Mouse (Mus musculus) heart, embryonic 13.5 days (tissue): ENCODE measurements around the gene Pnkd. TPM values are rescaled to one million over a fixed set of nuclear protein-coding genes. Genes with fewer than 3 reads are reported as not detected.

Experiments used
- ATAC-seq: fragments of 200-750 bp; cut with Nextera tagmentation; 2 replicates; pipeline ENCODE4 v1.8.0; 2017; ENCODE audit warnings: moderate TSS enrichment; ENCODE audit not compliant: insufficient number of reproducible peaks, low FRiP score, low TSS enrichment; ENCODE audit errors: extremely low read depth
- H3K27ac ChIP-seq: fragments of 300-500 bp; sonication (generic); replicated peaks from 2 replicates; pipeline ENCODE4 v1.5.1; 2015; ENCODE audit warnings: moderate library complexity, mild to moderate bottlenecking, inconsistent platforms
- H3K27me3 ChIP-seq: fragments of 300-500 bp; sonication (generic); replicated peaks from 2 replicates; pipeline ENCODE4 v1.6.1; 2015; ENCODE audit warnings: mild to moderate bottlenecking, inconsistent platforms
- H3K36me3 ChIP-seq: fragments of 300-500 bp; sonication (generic); 2 replicates; pipeline ENCODE4 v1.6.1; 2015; ENCODE audit warnings: mild to moderate bottlenecking, inconsistent platforms
- H3K4me1 ChIP-seq: fragments of 300-500 bp; sonication (generic); 2 replicates; pipeline ENCODE4 v1.6.1; 2015; ENCODE audit warnings: inconsistent platforms
- H3K4me2 ChIP-seq: fragments of 300-500 bp; sonication (generic); 2 replicates; pipeline ENCODE4 v1.6.1; 2015; ENCODE audit warnings: inconsistent platforms, mild to moderate bottlenecking, moderate library complexity
- H3K4me3 ChIP-seq: fragments of 300-500 bp; sonication (generic); 2 replicates; pipeline ENCODE4 v1.5.1; 2015; ENCODE audit warnings: moderate library complexity, mild to moderate bottlenecking, inconsistent platforms
- H3K9ac ChIP-seq: fragments of 300-500 bp; sonication (generic); 2 replicates; pipeline ENCODE4 v1.6.1; 2015; ENCODE audit warnings: inconsistent platforms, mild to moderate bottlenecking, moderate library complexity
- H3K9me3 ChIP-seq: fragments of 300-500 bp; sonication (generic); 2 replicates; pipeline ENCODE4 v1.6.1; 2016; ENCODE audit warnings: inconsistent platforms
- WGBS: fragments of 180-500 bp; shearing (Covaris S2); methylation state at CpG from one replicate; pipeline ENCODE4 v1.1.7; 2015; ENCODE audit warnings: mixed read lengths; 5-methylcytosine and 5-hydroxymethylcytosine counted together
- polyA plus RNA-seq: library from polyadenylated mRNA; unstranded; fragments of >200 nt; fragmentation: Nextera tagmentation; extraction: Ambion mirVana; gene quantifications from 2 replicates; pipeline ENCODE4 v1.2.1, GENCODE M21; 2015

Gene Pnkd
- polyA plus RNA-seq, 1 experiment from 2014 or later, result 227 TPM

- H3K9me3 ChIP-seq, result no peaks in the 10 kb centered on the region
- no peak overlapping the region for H3K4me2 ChIP-seq
- H3K4me1 ChIP-seq, result peaks cover 27% of the 10 kb centered on the region
- 83% methylated on average over 8 of the region's 8 CpGs for WGBS
- H3K27ac ChIP-seq, result no peak overlapping the region
- no peaks in the 10 kb centered on the region for H3K27me3 ChIP-seq
- no peak for ATAC-seq
- H3K36me3 ChIP-seq, result no peaks in the 10 kb centered on the region
- no peak overlapping the region for H3K9ac ChIP-seq
- H3K4me3 ChIP-seq, result no peak overlapping the region
Observed at GRCm38 (mm10) chr1:74384525-74384924, 99.8 kb downstream of the Pnkd start.

GRCm38 (mm10) chr1:74385064-74385463 lies 100.3 kb downstream of the Pnkd start:
- H3K9ac ChIP-seq, result no peak overlapping the region
- H3K27me3 ChIP-seq, result no peaks in the 10 kb centered on the region
- no peak for ATAC-seq
- no peak overlapping the region for H3K27ac ChIP-seq
- no peak overlapping the region for H3K4me2 ChIP-seq
- no peaks in the 10 kb centered on the region for H3K9me3 ChIP-seq
- H3K4me1 ChIP-seq, result peaks cover 32% of the 10 kb centered on the region
- WGBS, result 87% methylated on average over 10 of the region's 10 CpGs
- H3K4me3 ChIP-seq, result no peak overlapping the region
- H3K36me3 ChIP-seq, result no peaks in the 10 kb centered on the region

GRCm38 (mm10) chr1:74385531-74385930 lies 100.8 kb downstream of the Pnkd start:
- ATAC-seq, result no peak
- WGBS, result 80% methylated on average over 8 of the region's 8 CpGs
- Histone ChIP-seq H3K4me1 (peaks cover 37% of the 10 kb centered on the region), H3K9me3 (no peaks in the 10 kb centered on the region), H3K27ac (no peak overlapping the region), H3K4me3 (no peak overlapping the region), H3K36me3 (no peaks in the 10 kb centered on the region), H3K9ac (no peak overlapping the region), H3K4me2 (no peak overlapping the region), H3K27me3 (no peaks in the 10 kb centered on the region)

- H3K36me3 ChIP-seq, result no peaks in the 10 kb centered on the region
- H3K9ac ChIP-seq, result peak overlapping the region; percentile 88
- H3K4me2 ChIP-seq, result peak overlapping the region; percentile 68
- H3K27me3 ChIP-seq, result no peaks in the 10 kb centered on the region
- peaks cover 42% of the 10 kb centered on the region for H3K4me1 ChIP-seq
- H3K27ac ChIP-seq, result peak overlapping the region; percentile 99
- WGBS, result 49% methylated on average over 7 of the region's 10 CpGs
- ATAC-seq, result no peak
- no peaks in the 10 kb centered on the region for H3K9me3 ChIP-seq
- H3K4me3 ChIP-seq, result peak overlapping the region; percentile 62
Observed at GRCm38 (mm10) chr1:74386363-74386713, 101.6 kb downstream of the Pnkd start.

GRCm38 (mm10) chr1:74386714-74387385 lies 102.1 kb downstream of the Pnkd start:
- Histone ChIP-seq H3K4me3 (peak overlapping the region; percentile 62), H3K27ac (peak overlapping the region; percentile 99), H3K9ac (peak overlapping the region; percentile 88), H3K36me3 (no peaks in the 10 kb centered on the region), H3K9me3 (no peaks in the 10 kb centered on the region), H3K4me2 (peak overlapping the region; percentile 68), H3K4me1 (peaks cover 42% of the 10 kb centered on the region), H3K27me3 (no peaks in the 10 kb centered on the region)
- ATAC-seq, result peak; percentile 72
- WGBS, result 2% methylated on average over 26 of the region's 26 CpGs

- ATAC-seq, result no peak
- 59% methylated on average over 15 of the region's 15 CpGs for WGBS
- peak overlapping the region; percentile 88 for H3K9ac ChIP-seq
- peak overlapping the region; percentile 99 for H3K27ac ChIP-seq
- H3K4me1 ChIP-seq, result peaks cover 42% of the 10 kb centered on the region
- peak overlapping the region; percentile 68 for H3K4me2 ChIP-seq
- no peaks in the 10 kb centered on the region for H3K36me3 ChIP-seq
- peak overlapping the region; percentile 62 for H3K4me3 ChIP-seq
- H3K27me3 ChIP-seq, result no peaks in the 10 kb centered on the region
- H3K9me3 ChIP-seq, result no peaks in the 10 kb centered on the region
Observed at GRCm38 (mm10) chr1:74387386-74387988, 102.8 kb downstream of the Pnkd start.

DNA sequence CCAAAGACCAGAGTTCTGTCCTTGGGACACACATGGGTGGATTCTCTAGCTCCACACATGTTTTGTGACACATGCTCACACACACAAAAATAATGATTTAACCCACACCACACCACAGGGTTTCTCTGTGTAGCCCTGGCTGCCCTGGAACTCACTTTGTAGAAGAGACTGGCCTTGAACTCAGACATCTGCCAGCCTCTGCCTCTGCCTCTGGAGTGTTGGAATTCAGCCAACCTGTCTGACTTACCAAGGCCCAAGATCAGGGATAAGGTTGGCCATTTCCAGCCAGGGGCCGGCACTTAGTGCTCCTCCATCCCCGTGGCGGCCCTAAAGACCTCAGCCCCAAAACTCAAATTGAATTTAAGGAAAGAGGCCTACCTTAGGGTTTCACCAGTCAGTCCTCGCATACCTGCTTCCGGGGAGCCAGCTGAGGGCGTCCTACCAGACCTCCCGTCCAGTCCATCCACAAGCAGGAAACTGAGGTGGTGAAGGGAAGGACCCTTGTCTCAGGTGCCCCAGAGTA lies 103.7 kb downstream of the Pnkd start:
- H3K4me3 ChIP-seq, result no peak overlapping the region
- no peaks in the 10 kb centered on the region for H3K27me3 ChIP-seq
- peaks cover 5% of the 10 kb centered on the region for H3K36me3 ChIP-seq
- H3K27ac ChIP-seq, result peak overlapping the region; percentile 99
- no peak overlapping the region for H3K4me2 ChIP-seq
- no peaks in the 10 kb centered on the region for H3K9me3 ChIP-seq
- 74% methylated on average over 7 of the region's 7 CpGs for WGBS
- 0 out of 2 replicates have a peak overlapping the region, but pooled peaks have one; percentile 11 for H3K9ac ChIP-seq
- ATAC-seq, result no peak
- peaks cover 50% of the 10 kb centered on the region for H3K4me1 ChIP-seq

DNA sequence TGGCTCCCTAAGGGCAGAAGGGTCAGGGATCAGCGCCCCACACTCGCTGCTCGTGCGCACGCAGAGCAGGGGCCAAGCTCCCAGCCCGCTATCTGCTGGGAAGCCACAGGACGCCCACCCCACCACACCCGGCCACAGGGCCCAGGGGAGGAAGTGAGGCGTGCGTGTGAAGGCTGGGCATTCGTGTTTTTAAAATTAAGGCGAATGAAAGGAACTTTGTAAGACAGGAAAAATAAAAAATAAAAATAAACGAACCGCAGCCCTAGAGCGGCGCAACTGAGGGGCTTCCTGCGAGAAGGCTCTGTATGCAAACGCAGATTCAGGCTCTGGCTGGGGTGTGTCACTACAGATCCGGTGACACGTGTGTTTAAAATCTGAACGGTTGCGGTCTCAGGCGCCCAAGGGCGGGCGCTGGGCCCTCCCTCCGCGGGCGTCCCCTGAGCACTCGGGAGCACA lies 105.1 kb downstream of the Pnkd start:
- Histone ChIP-seq H3K9ac (peak overlapping the region; percentile 100), H3K4me3 (peak overlapping the region; percentile 95), H3K27me3 (no peaks in the 10 kb centered on the region), H3K4me1 (peaks cover 61% of the 10 kb centered on the region), H3K36me3 (peaks cover 19% of the 10 kb centered on the region), H3K27ac (peak overlapping the region; percentile 99), H3K9me3 (no peaks in the 10 kb centered on the region), H3K4me2 (peak overlapping the region; percentile 94)
- 4% methylated on average over 29 of the region's 29 CpGs for WGBS
- ATAC-seq, result no peak

- Histone ChIP-seq H3K4me2 (peak overlapping the region; percentile 94), H3K27me3 (no peaks in the 10 kb centered on the region), H3K4me1 (peaks cover 61% of the 10 kb centered on the region), H3K36me3 (peaks cover 25% of the 10 kb centered on the region), H3K27ac (peak overlapping the region; percentile 99), H3K9me3 (no peaks in the 10 kb centered on the region), H3K4me3 (peak overlapping the region; percentile 95), H3K9ac (peak overlapping the region; percentile 100)
- ATAC-seq, result no peak
- WGBS, result 5% methylated on average over 21 of the region's 21 CpGs
Observed at GRCm38 (mm10) chr1:74390287-74390906, 105.7 kb downstream of the Pnkd start.

DNA sequence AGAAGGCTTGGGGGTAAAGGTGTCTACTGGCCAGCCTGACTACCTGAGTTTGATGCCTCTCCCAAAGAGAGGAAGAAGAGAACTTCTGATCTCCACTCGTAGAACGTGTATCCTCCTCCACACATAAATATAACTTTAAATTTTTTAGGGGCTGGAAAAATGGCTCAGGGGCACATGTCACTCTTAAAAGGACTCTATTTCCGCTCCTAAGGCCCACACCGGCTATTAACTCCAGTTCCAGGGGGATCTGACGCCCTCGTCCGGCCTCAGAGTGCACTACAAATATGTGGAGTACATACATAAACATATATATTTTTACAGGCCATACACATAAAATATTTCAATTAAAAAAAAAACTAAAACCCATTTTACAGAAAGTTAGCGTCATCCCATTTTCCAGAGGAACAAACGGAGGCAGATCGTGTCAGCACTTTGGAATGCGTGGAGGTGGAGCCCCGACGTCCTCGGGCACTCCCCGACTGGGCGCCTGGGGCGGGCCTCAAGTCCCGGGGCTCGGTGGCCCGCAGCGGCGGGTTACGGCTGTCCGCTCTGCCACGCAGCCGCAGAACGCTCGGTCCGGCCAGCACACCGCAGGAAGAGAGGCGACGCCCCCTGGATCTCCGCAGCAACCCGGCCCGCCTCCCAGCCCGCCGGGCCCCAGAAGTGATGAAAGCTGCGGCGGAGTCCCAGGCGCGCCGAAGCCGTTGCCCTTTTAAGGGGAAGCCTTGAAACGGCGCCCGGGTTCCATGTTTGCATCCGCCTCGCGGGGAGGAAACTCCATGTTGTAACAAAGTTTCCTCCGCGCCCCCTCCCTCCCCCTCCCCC lies 106.4 kb downstream of the Pnkd start, which contains the start of gene Ctdsp1:
Ctdsp1 (plus strand) TSS at position 586 of the 825 bp plus-strand sequence.
- H3K27me3 ChIP-seq, result no peaks in the 10 kb centered on the region
- peak within 1 kb of the TSS; percentile 99 for H3K27ac ChIP-seq
- no peaks in the 10 kb centered on the region for H3K9me3 ChIP-seq
- peaks cover 26% of the 10 kb centered on the region for H3K36me3 ChIP-seq
- H3K4me2 ChIP-seq, result peak within 1 kb of the TSS; percentile 94
- H3K4me3 ChIP-seq, result peak within 1 kb of the TSS; percentile 95
- H3K9ac ChIP-seq, result peak within 1 kb of the TSS; percentile 100
- WGBS, result 3% methylated on average over 51 of the region's 51 CpGs
- H3K4me1 ChIP-seq, result peaks cover 61% of the 10 kb centered on the region
- ATAC-seq, result peak; percentile 70
